Mouse (Mus musculus) MEL (cell line): Measurements from ENCODE around the gene Fbxl15. TPM values are rescaled to one million over a fixed set of nuclear protein-coding genes. Genes with fewer than 3 reads are reported as not detected.
A peak's percentile ranks its signal among the peaks of the same experiment; 100 is the strongest.

Experiments
- DNase-seq: peaks from one replicate; pipeline ENCODE4 v3.0.0; 2011; ENCODE audit warnings: low read depth, low spot score
- H3K27ac ChIP-seq: 2 replicates; pipeline ENCODE4 v1.5.1; 2012; ENCODE audit warnings: low read depth, mild to moderate bottlenecking, control low read depth, low read length, moderate library complexity; ENCODE audit not compliant: control insufficient read depth
- H3K27me3 ChIP-seq, 2 experiments: fragments of 150-350 bp in 1 of 2; sonication (generic) in 1 of 2; 2 replicates each; pipeline ENCODE4 v1.6.1; 2012; ENCODE audit warnings: low read length in 2 of 2, mild to moderate bottlenecking in 2 of 2, improper control_type of control experiment in 1 of 2, moderate library complexity in 1 of 2; ENCODE audit not compliant: insufficient read depth in 2 of 2, control insufficient read depth in 1 of 2
- H3K36me3 ChIP-seq, 2 experiments: 2 replicates each; pipeline ENCODE4 v1.6.1; 2012 to 2014; ENCODE audit warnings: low read length in 2 of 2, improper control_type of control experiment in 1 of 2, inconsistent platforms in 1 of 2, mild to moderate bottlenecking in 1 of 2; ENCODE audit not compliant: insufficient read depth in 2 of 2, control insufficient read depth in 1 of 2
- H3K4me1 ChIP-seq, 2 experiments: fragments of 150-350 bp in 1 of 2; sonication (generic) in 1 of 2; 2 replicates each; pipeline ENCODE4 v1.6.1; 2012; ENCODE audit warnings: low read length in 2 of 2, improper control_type of control experiment in 1 of 2, mild to moderate bottlenecking in 1 of 2; ENCODE audit not compliant: insufficient read depth in 2 of 2, control insufficient read depth in 1 of 2
- H3K4me3 ChIP-seq, 2 experiments: fragments of 150-350 bp in 1 of 2; sonication (generic) in 1 of 2; 2 replicates each; pipeline ENCODE4 v1.5.1; 2012; ENCODE audit warnings: low read depth in 2 of 2, low read length in 2 of 2, mild to moderate bottlenecking in 2 of 2, moderate library complexity in 2 of 2, control low read depth in 1 of 2, improper control_type of control experiment in 1 of 2; ENCODE audit not compliant: control insufficient read depth in 1 of 2, insufficient read depth in 1 of 2
- H3K79me2 ChIP-seq: 2 replicates; pipeline ENCODE4 v1.6.1; 2012; ENCODE audit warnings: mild to moderate bottlenecking, low read length, moderate library complexity; ENCODE audit not compliant: control insufficient read depth, poor library complexity, insufficient read depth
- H3K9ac ChIP-seq: 2 replicates; pipeline ENCODE4 v1.6.1; 2012; ENCODE audit warnings: low read depth, mild to moderate bottlenecking, control low read depth, low read length, moderate library complexity; ENCODE audit not compliant: control insufficient read depth, poor library complexity, severe bottlenecking
- H3K9me3 ChIP-seq: fragments of 150-350 bp; sonication (generic); replicated peaks from 2 replicates; pipeline ENCODE4 v1.6.1; 2012; ENCODE audit warnings: mild to moderate bottlenecking, low read length, improper control_type of control experiment, moderate library complexity; ENCODE audit not compliant: insufficient read depth
- BHLHE40 ChIP-seq: IDR thresholded peaks from 2 replicates; pipeline ENCODE4 v1.6.1; 2012; ENCODE audit warnings: low read depth, mild to moderate bottlenecking, inconsistent platforms, low read length, improper control_type of control experiment, borderline replicate concordance
- CHD1 ChIP-seq: IDR thresholded peaks from 2 replicates; pipeline ENCODE4 v1.6.1; 2012; ENCODE audit warnings: low read depth, mild to moderate bottlenecking, inconsistent platforms, low read length, improper control_type of control experiment
- CHD2 ChIP-seq: IDR thresholded peaks from 2 replicates; pipeline ENCODE4 v1.6.1; 2011; ENCODE audit warnings: low read length, improper control_type of control experiment
- CTCF ChIP-seq, 3 experiments: IDR thresholded peaks in 2 of 3; conservative IDR thresholded peaks in 1 of 3; 2 replicates each; pipeline ENCODE4 v1.5.1; 2011 to 2012; ENCODE audit warnings: low read length in 3 of 3, low read depth in 2 of 3, mild to moderate bottlenecking in 2 of 3, improper control_type of control experiment in 1 of 3, inconsistent platforms in 1 of 3, mixed read lengths in 1 of 3, moderate library complexity in 1 of 3; ENCODE audit not compliant: control insufficient read depth in 1 of 3, insufficient read depth in 1 of 3, poor library complexity in 1 of 3, severe bottlenecking in 1 of 3
- E2F4 ChIP-seq: IDR thresholded peaks from 2 replicates; pipeline ENCODE4 v1.6.1; 2011; ENCODE audit warnings: low read depth, low read length, improper control_type of control experiment, borderline replicate concordance
- ETS1 ChIP-seq: IDR thresholded peaks from 2 replicates; pipeline ENCODE4 v1.6.1; 2012; ENCODE audit warnings: low read depth, mild to moderate bottlenecking, inconsistent platforms, low read length, improper control_type of control experiment, moderate library complexity
- GABPA ChIP-seq: IDR thresholded peaks from 2 replicates; pipeline ENCODE4 v1.6.1; 2012; ENCODE audit warnings: low read depth, mild to moderate bottlenecking, inconsistent platforms, low read length, improper control_type of control experiment, moderate library complexity
- GATA1 ChIP-seq: IDR thresholded peaks from 2 replicates; pipeline ENCODE4 v1.6.1; 2011; ENCODE audit warnings: low read depth, low read length, improper control_type of control experiment
- HCFC1 ChIP-seq: IDR thresholded peaks from 2 replicates; pipeline ENCODE4 v1.6.1; 2012; ENCODE audit warnings: low read depth, mild to moderate bottlenecking, inconsistent platforms, low read length, improper control_type of control experiment, moderate library complexity
- JUND ChIP-seq: IDR thresholded peaks from 2 replicates; pipeline ENCODE4 v1.6.1; 2011; ENCODE audit warnings: low read depth, mild to moderate bottlenecking, improper control_type of control experiment, low read length
- KAT2A ChIP-seq: conservative IDR thresholded peaks from 2 replicates; pipeline ENCODE4 v1.6.1; 2012; ENCODE audit warnings: low read depth, low read length, improper control_type of control experiment, inconsistent platforms
- MAZ ChIP-seq: IDR thresholded peaks from 2 replicates; pipeline ENCODE4 v1.6.1; 2012; ENCODE audit warnings: low read depth, mild to moderate bottlenecking, inconsistent platforms, low read length, improper control_type of control experiment
- MEF2A ChIP-seq: IDR thresholded peaks from 2 replicates; pipeline ENCODE4 v1.6.1; 2014; ENCODE audit warnings: low read depth, mild to moderate bottlenecking, inconsistent platforms, low read length, improper control_type of control experiment; ENCODE audit not compliant: poor library complexity, insufficient replicate concordance, severe bottlenecking; ENCODE audit errors: extremely low read depth
- MXI1 ChIP-seq: IDR thresholded peaks from 2 replicates; pipeline ENCODE4 v1.6.1; 2011; ENCODE audit warnings: mild to moderate bottlenecking, low read depth, low read length, improper control_type of control experiment
- MYB ChIP-seq: IDR thresholded peaks from 2 replicates; pipeline ENCODE4 v1.6.1; 2011; ENCODE audit warnings: mild to moderate bottlenecking, low read depth, low read length, improper control_type of control experiment
- MYC ChIP-seq: IDR thresholded peaks from 2 replicates; pipeline ENCODE4 v1.6.1; 2011; ENCODE audit warnings: low read depth, mild to moderate bottlenecking, low read length, improper control_type of control experiment, moderate library complexity
- NELFE ChIP-seq: IDR thresholded peaks from 2 replicates; pipeline ENCODE4 v1.6.1; 2011; ENCODE audit warnings: low read depth, low read length, improper control_type of control experiment
- NRF1 ChIP-seq: IDR thresholded peaks from 2 replicates; pipeline ENCODE4 v1.6.1; 2014; ENCODE audit warnings: low read depth, mild to moderate bottlenecking, inconsistent platforms, low read length, improper control_type of control experiment, moderate library complexity; ENCODE audit not compliant: poor library complexity, insufficient read depth, severe bottlenecking
- POLR2A ChIP-seq, 2 experiments: IDR thresholded peaks; 2 replicates each; pipeline ENCODE4 v1.6.1; 2011 to 2012; ENCODE audit warnings: low read length in 2 of 2, mild to moderate bottlenecking in 2 of 2, control low read depth in 1 of 2, improper control_type of control experiment in 1 of 2, low read depth in 1 of 2, moderate library complexity in 1 of 2; ENCODE audit not compliant: control insufficient read depth in 1 of 2, insufficient read depth in 1 of 2, poor library complexity in 1 of 2
- POLR2AphosphoS2 ChIP-seq: IDR thresholded peaks from 2 replicates; pipeline ENCODE4 v1.6.1; 2011; ENCODE audit warnings: low read length, improper control_type of control experiment
- POLR2AphosphoS5 ChIP-seq: IDR thresholded peaks from 2 replicates; pipeline ENCODE4 v1.6.1; 2012; ENCODE audit warnings: low read depth, borderline replicate concordance, mild to moderate bottlenecking, inconsistent platforms, low read length, moderate library complexity, mixed read lengths
- RAD21 ChIP-seq: IDR thresholded peaks from 2 replicates; pipeline ENCODE4 v1.6.1; 2011; ENCODE audit warnings: mild to moderate bottlenecking, low read depth, low read length, improper control_type of control experiment
- RCOR1 ChIP-seq: IDR thresholded peaks from 2 replicates; pipeline ENCODE4 v1.6.1; 2012; ENCODE audit warnings: low read depth, mild to moderate bottlenecking, inconsistent platforms, low read length, improper control_type of control experiment
- SMC3 ChIP-seq: IDR thresholded peaks from 2 replicates; pipeline ENCODE4 v1.6.1; 2011; ENCODE audit warnings: low read depth, low read length, improper control_type of control experiment
- TAL1 ChIP-seq: IDR thresholded peaks from 2 replicates; pipeline ENCODE4 v1.6.1; 2012; ENCODE audit warnings: mild to moderate bottlenecking, inconsistent platforms, low read length, moderate library complexity, mixed read lengths
- TBP ChIP-seq: IDR thresholded peaks from 2 replicates; pipeline ENCODE4 v1.8.0; 2011; ENCODE audit warnings: low read depth, low read length, improper control_type of control experiment
- TCF12 ChIP-seq: IDR thresholded peaks from 2 replicates; pipeline ENCODE4 v1.6.1; 2014; ENCODE audit warnings: low read depth, mild to moderate bottlenecking, inconsistent platforms, low read length, improper control_type of control experiment, moderate library complexity
- UBTF ChIP-seq: IDR thresholded peaks from 2 replicates; pipeline ENCODE4 v1.6.1; 2012; ENCODE audit warnings: low read depth, mild to moderate bottlenecking, inconsistent platforms, low read length, improper control_type of control experiment, moderate library complexity, borderline replicate concordance; ENCODE audit not compliant: insufficient read depth
- USF1 ChIP-seq: IDR thresholded peaks from 2 replicates; pipeline ENCODE4 v1.6.1; 2014; ENCODE audit warnings: low read depth, mild to moderate bottlenecking, inconsistent platforms, low read length, improper control_type of control experiment, moderate library complexity
- ZMIZ1 ChIP-seq: IDR thresholded peaks from 2 replicates; pipeline ENCODE4 v1.6.1; 2012; ENCODE audit warnings: low read depth, mild to moderate bottlenecking, inconsistent platforms, low read length, improper control_type of control experiment, moderate library complexity
- polyA plus RNA-seq, 2 experiments: library from polyadenylated mRNA; stranded (reverse) in 1 of 2; unstranded in 1 of 2; fragments of >175 nt in 1 of 2; fragments of >200 nt in 1 of 2; gene quantifications; 2 replicates each; pipeline versions ENCODE4 v1.2.1 to v1.2.4; 2012; ENCODE audit warnings: low replicate concordance in 2 of 2, low read depth in 1 of 2; ENCODE audit not compliant: insufficient read length in 2 of 2, insufficient read depth in 1 of 2, missing spikeins in 1 of 2
- total RNA-seq: library from RNA; depleted of rRNA; stranded (reverse); fragments of 300-350 nt; gene quantifications from 2 replicates; pipeline ENCODE4 v1.2.3, GENCODE M21; 2012

Fbxl15 gene
- total and polyA plus RNA-seq, 3 experiments: 12.7 to 13.2 TPM; not detected in 1

DNA sequence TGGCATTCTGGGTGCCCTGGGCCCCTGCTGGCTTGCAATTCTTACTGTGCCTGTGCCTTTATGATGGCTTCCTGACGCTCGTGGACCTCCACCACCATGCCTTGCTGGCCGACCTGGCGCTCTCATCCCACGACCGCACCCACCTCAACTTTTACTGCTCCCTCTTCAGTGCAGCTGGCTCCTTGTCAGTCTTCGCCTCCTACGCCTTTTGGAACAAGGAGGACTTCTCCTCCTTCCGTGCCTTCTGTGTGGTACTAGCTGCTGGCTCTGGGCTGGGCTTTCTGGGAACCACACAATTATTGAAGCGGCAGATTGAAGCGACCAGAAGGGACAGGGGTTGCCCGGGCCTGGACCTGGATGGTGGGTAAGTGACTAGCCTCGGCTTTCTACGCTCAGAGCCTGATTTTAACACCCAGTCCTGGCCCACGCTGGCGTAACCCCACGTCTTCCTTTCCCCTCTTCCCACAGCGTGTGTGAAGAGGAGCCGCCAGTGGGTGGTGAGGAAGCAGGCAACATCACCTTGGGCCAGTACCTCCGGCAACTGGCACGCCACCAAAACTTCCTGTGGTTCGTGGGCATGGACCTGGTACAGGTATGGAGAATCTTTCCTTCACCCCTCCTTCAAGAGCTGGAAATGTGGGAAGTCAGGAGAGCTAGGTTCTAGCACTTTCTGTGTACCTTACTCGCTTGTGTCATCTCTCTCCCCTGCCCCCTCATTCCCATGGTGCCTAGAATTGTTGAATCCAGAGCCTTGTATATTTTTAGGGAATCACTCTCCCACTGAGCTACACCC lies 40.0 kb downstream of the Fbxl15 start:
- H3K27me3 ChIP-seq: no peaks in the 10 kb centered on the region
- H3K36me3 ChIP-seq: no peaks in the 10 kb centered on the region; a peak in 1 of 4 replicates
- H3K9me3 ChIP-seq: no peaks in the 10 kb centered on the region
- H3K79me2 ChIP-seq: no peaks in the 10 kb centered on the region
- no peak overlapping the region for H3K9ac ChIP-seq
- no peaks in the 10 kb centered on the region for H3K4me1 ChIP-seq
- H3K4me3 ChIP-seq: no peak overlapping the region
- no peak for TF ChIP-seq MYB
- no peak for TF ChIP-seq MYC
- TF ChIP-seq USF1: no peak
- no peak for TF ChIP-seq CHD1
- TF ChIP-seq ZMIZ1: no peak
- no peak for DNase-seq
- H3K27ac ChIP-seq: no peak overlapping the region

DNA sequence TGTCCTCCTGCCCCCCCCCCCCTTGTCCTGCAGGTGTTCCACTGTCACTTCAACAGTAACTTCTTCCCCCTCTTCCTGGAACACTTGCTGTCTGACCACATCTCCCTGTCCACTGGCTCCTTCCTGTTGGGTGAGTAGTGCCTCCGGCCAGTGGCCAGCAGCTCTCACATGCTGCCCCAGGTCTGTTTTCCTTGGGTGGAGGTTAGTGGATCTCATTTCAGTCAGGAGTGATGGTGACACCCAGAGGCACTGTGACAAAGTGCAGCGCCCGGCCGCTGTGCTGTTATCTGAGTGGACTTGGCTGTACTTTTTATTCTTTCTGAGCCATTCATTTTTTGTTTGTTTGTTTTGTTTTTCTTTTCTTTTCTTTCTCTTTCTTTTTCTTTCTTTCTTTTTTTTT lies 41.2 kb downstream of the Fbxl15 start:
- Histone ChIP-seq H3K4me1 (no peaks in the 10 kb centered on the region), H3K36me3 (no peaks in the 10 kb centered on the region; a peak in 1 of 4 replicates), H3K9me3 (no peaks in the 10 kb centered on the region), H3K27me3 (no peaks in the 10 kb centered on the region), H3K27ac (no peak overlapping the region), H3K9ac (no peak overlapping the region), H3K79me2 (no peaks in the 10 kb centered on the region), H3K4me3 (no peak overlapping the region)
- peak; percentile 72 for DNase-seq
- TF ChIP-seq MYB (no peak), TAL1 (no peak), CTCF (IDR thresholded peaks at IDR 0.05 in 2 of 3, conservative IDR thresholded peaks at IDR 0.05 in 1 of 3; ENCODE audit: control insufficient read depth in 1 of 3, insufficient read depth in 1 of 3, low read depth in 2 of 3, low read length in 3 of 3, poor library complexity in 1 of 3, severe bottlenecking in 1 of 3) (peak; percentile 56 to 88 (median 76)), POLR2A (IDR thresholded peaks at IDR 0.05; ENCODE audit: control insufficient read depth in 1 of 2, insufficient read depth in 1 of 2, low read depth in 1 of 2, low read length in 2 of 2, poor library complexity in 1 of 2) (no peak), TCF12 (no peak), POLR2AphosphoS2 (no peak), NELFE (no peak), KAT2A (no peak), BHLHE40 (no peak), RAD21 (peak; percentile 89), HCFC1 (no peak), GATA1 (no peak), ETS1 (no peak), GABPA (no peak), CHD1 (no peak), USF1 (no peak), CHD2 (no peak), POLR2AphosphoS5 (no peak), JUND (no peak), NRF1 (no peak), ZMIZ1 (no peak), MYC (no peak), MAZ (0 out of 2 replicates have a peak, but pooled peaks have one; percentile 48), UBTF (no peak), E2F4 (no peak), RCOR1 (no peak), MXI1 (0 out of 2 replicates have a peak, but pooled peaks have one; percentile 33), MEF2A (no peak), SMC3 (peak; percentile 84), TBP (no peak)
